Mouse (Mus musculus): ENCODE measurements at regions not wholly inside any gene's neighbourhood (a gene's known extent, or its start where the extent isn't known, plus 50 kb on each side); places are given as distances from the start of the nearest gene placed in this dataset.

DNA sequence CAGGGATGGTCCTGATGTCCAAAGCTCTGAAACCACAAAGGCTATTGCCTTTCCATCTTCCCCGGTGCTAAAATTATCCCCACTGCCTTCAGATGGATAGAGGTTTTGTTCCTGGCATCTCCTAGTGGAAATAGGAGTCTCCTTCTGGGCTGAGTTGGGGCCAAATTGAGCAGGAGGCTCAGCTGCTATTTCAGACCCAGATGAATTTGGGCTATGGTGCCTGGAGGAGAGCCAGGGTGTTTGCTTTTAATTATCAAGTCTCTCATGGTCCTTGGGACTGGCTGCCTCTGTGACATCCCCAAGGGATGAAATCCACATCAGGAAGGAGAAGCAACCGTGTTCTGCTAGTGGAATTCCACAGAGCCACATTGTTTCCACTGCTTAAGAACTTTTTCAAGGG is 207.3 kb downstream of the Ifng start:
- no peak for TF ChIP-seq POLR2A (IDR thresholded peaks at IDR 0.05; ENCODE audit: low read depth, low read length)
- TF ChIP-seq CTCF (IDR thresholded peaks at IDR 0.05; ENCODE audit: extremely low read depth, insufficient read depth, insufficient read length, insufficient replicate concordance) = no peak
- Histone ChIP-seq H3K4me3 (ENCODE audit: extremely low read depth, insufficient read depth, insufficient read length) (no peak overlapping the region), H3K36me3 (ENCODE audit: control insufficient read depth, insufficient read depth, low read length) (no peaks in the 10 kb centered on the region), H3K27ac (ENCODE audit: insufficient read depth, low read length) (no peak overlapping the region), H3K4me1 (ENCODE audit: control insufficient read depth, insufficient read depth, insufficient read length) (no peaks in the 10 kb centered on the region), H3K27me3 (ENCODE audit: control insufficient read depth, insufficient read depth, low read length) (no peaks in the 10 kb centered on the region)
- no peak for DNase-seq (ENCODE audit: low read depth in 1 of 2, low spot score in 2 of 2)
- 83% methylated on average over 2 of the region's 2 CpGs for WGBS

DNA sequence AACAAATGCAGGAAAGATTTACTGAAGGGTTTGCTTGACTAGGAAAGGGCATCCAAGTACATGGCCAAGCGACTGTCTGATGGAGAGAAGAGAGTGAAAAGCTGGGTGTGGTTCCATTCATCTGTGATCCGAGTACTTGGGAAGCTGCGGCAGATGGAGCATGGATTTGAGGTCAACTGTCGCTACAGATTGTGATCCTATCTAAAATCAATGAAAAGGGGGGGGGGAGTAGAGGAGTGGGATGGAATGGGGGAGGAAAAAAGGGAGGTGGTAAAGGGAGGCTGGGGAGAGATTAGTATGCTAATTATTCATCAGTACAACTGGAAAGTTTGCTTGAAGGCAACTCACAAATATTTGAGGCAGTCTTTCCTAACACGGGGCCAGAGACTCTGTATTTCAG is 213.4 kb downstream of the Dyrk2 start:
- no peak overlapping the region for H3K4me3 ChIP-seq (ENCODE audit: extremely low read depth, insufficient read depth, insufficient read length)
- peaks cover 5% of the 10 kb centered on the region; the same call in 1 of the 2 replicates for H3K4me1 ChIP-seq (ENCODE audit: control insufficient read depth, insufficient read depth, insufficient read length)
- WGBS = 90% methylated on average over 5 of the region's 5 CpGs
- no peak for DNase-seq (ENCODE audit: low read depth in 1 of 2, low spot score in 2 of 2)
- H3K27me3 ChIP-seq (ENCODE audit: control insufficient read depth, insufficient read depth, low read length) = no peaks in the 10 kb centered on the region
- no peak overlapping the region for H3K27ac ChIP-seq (ENCODE audit: insufficient read depth, low read length)
- H3K36me3 ChIP-seq (ENCODE audit: control insufficient read depth, insufficient read depth, low read length) = no peaks in the 10 kb centered on the region
- TF ChIP-seq POLR2A (IDR thresholded peaks at IDR 0.05; ENCODE audit: low read depth, low read length) (no peak), CTCF (IDR thresholded peaks at IDR 0.05; ENCODE audit: extremely low read depth, insufficient read depth, insufficient read length, insufficient replicate concordance) (no peak)

DNA sequence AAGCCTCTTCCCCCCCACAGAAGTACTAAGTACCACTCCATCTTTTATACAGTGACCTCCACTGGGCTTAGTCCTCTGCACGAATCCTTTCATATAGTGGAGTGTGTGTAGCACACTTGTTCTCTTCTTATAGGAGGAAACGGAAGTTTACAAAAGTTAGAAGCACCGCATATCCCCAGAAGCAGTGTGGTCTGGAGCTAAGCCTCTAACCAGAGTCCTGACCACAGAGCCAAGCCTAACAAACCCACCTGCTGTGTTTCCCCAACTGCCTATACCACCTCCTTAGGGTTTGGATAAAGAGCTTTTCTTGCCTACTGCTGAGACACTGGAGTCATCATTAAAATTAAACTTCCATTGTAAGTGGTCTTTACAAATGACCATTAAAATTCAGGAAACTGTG is 204.0 kb downstream of the Dyrk2 start:
- Histone ChIP-seq H3K36me3 (ENCODE audit: control insufficient read depth, insufficient read depth, low read length) (no peaks in the 10 kb centered on the region), H3K4me1 (ENCODE audit: control insufficient read depth, insufficient read depth, insufficient read length) (peaks cover 4% of the 10 kb centered on the region; the same call in 1 of the 2 replicates), H3K4me3 (ENCODE audit: extremely low read depth, insufficient read depth, insufficient read length) (no peak overlapping the region), H3K27me3 (ENCODE audit: control insufficient read depth, insufficient read depth, low read length) (no peaks in the 10 kb centered on the region), H3K27ac (ENCODE audit: insufficient read depth, low read length) (no peak overlapping the region)
- TF ChIP-seq CTCF (IDR thresholded peaks at IDR 0.05; ENCODE audit: extremely low read depth, insufficient read depth, insufficient read length, insufficient replicate concordance) (no peak), POLR2A (IDR thresholded peaks at IDR 0.05; ENCODE audit: low read depth, low read length) (no peak)
- 11% methylated on average over 3 of the region's 3 CpGs for WGBS
- DNase-seq (ENCODE audit: low read depth in 1 of 2, low spot score in 2 of 2) = no peak

DNA sequence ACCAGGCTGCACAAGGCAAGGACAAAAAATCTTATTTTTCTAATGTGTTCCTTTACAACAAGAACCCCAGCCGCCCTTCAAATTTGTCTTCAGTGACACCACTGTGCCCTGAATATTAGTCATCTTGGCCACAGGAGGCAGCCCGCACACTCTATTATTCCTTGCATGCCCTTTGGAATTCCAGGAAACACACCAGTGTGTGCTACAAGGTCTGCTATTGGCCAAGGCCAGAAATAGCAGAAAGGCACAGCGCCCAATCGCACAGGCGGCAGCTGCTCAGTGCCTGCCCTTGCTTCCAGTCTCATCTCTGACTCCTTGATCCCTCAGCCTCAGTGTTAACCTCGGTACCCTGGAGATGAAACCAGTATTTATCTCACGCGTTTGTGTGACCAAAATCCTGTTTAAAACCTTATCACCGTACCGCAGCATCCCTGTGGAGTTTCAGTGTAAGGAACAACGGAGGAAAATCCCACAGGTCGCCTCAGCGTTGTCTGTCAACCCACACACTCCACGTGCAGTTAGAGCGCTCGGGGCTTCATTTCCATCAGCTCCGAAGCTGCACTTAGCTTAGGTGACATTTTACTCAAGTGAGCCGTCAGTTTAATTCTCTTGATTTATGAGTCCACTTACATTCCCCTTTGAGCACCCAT is 194.1 kb downstream of the Dyrk2 start:
- Histone ChIP-seq H3K4me1 (ENCODE audit: control insufficient read depth, insufficient read depth, insufficient read length) (no peaks in the 10 kb centered on the region), H3K4me3 (ENCODE audit: extremely low read depth, insufficient read depth, insufficient read length) (no peak overlapping the region), H3K27me3 (ENCODE audit: control insufficient read depth, insufficient read depth, low read length) (no peaks in the 10 kb centered on the region), H3K27ac (ENCODE audit: insufficient read depth, low read length) (no peak overlapping the region), H3K36me3 (ENCODE audit: control insufficient read depth, insufficient read depth, low read length) (no peaks in the 10 kb centered on the region)
- TF ChIP-seq POLR2A (IDR thresholded peaks at IDR 0.05; ENCODE audit: low read depth, low read length) = no peak
- no peak for TF ChIP-seq CTCF (IDR thresholded peaks at IDR 0.05; ENCODE audit: extremely low read depth, insufficient read depth, insufficient read length, insufficient replicate concordance)
- 73% methylated on average over 18 of the region's 18 CpGs for WGBS
- no peak for DNase-seq (ENCODE audit: low read depth in 1 of 2, low spot score in 2 of 2)

DNA sequence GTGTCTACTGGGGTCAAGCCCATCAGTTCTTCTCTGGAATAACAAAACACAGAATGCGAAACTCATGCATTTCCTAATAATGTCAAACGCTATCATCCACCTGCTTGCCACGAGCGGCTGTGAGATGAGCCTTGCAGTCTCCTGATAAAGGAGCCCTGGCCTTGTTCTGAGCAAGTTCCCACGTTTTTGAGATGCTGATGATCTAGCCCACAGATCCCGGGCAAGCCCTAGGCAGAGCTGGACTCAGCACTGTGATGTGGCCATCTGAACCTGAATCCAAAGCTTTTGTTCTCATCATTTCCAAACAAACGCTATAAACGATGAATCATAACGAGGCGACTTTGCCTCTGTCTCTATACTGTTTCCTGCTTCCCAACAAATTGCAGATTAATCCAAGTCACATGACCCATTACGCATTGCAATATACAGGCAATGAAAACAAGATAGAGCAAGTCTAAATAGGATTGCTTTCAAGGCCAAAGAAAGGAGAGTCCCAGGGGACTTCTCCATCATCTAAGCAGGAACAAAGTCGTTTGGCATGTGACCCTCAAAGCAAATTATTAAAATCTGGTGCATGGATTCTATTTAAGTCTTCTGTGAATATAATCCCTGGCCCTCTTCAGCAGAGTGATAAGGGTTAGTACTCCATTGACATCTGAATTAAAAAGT is 191.1 kb downstream of the Dyrk2 start:
- H3K36me3 ChIP-seq (ENCODE audit: control insufficient read depth, insufficient read depth, low read length) = no peaks in the 10 kb centered on the region
- no peak for DNase-seq (ENCODE audit: low read depth in 1 of 2, low spot score in 2 of 2)
- 79% methylated on average over 12 of the region's 12 CpGs for WGBS
- no peaks in the 10 kb centered on the region for H3K4me1 ChIP-seq (ENCODE audit: control insufficient read depth, insufficient read depth, insufficient read length)
- no peaks in the 10 kb centered on the region for H3K27me3 ChIP-seq (ENCODE audit: control insufficient read depth, insufficient read depth, low read length)
- TF ChIP-seq POLR2A (IDR thresholded peaks at IDR 0.05; ENCODE audit: low read depth, low read length) (no peak), CTCF (IDR thresholded peaks at IDR 0.05; ENCODE audit: extremely low read depth, insufficient read depth, insufficient read length, insufficient replicate concordance) (no peak)
- H3K27ac ChIP-seq (ENCODE audit: insufficient read depth, low read length) = no peak overlapping the region
- no peak overlapping the region for H3K4me3 ChIP-seq (ENCODE audit: extremely low read depth, insufficient read depth, insufficient read length)

DNA sequence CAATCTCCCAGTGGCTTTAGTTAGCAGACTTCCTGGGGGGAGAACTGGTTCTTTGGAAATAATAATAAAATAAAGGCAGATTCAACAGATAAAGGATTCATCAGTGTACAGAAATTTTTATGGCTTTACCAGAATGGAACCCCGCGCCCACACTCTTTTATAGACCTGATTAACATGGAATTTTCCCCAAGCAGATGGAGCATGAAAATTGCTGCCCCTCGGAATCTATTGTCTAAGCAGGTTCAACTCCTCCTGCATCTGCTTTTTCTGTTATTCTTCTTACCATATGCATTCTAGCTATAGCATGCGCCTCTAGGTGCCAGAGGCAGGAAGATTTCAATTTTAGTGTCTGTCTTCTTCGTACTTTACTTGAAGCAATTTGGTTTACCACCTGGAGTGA is 190.5 kb downstream of the Dyrk2 start:
- no peak for DNase-seq (ENCODE audit: low read depth in 1 of 2, low spot score in 2 of 2)
- Histone ChIP-seq H3K4me3 (ENCODE audit: extremely low read depth, insufficient read depth, insufficient read length) (no peak overlapping the region), H3K27ac (ENCODE audit: insufficient read depth, low read length) (no peak overlapping the region), H3K4me1 (ENCODE audit: control insufficient read depth, insufficient read depth, insufficient read length) (no peaks in the 10 kb centered on the region), H3K36me3 (ENCODE audit: control insufficient read depth, insufficient read depth, low read length) (no peaks in the 10 kb centered on the region), H3K27me3 (ENCODE audit: control insufficient read depth, insufficient read depth, low read length) (no peaks in the 10 kb centered on the region)
- no peak for TF ChIP-seq CTCF (IDR thresholded peaks at IDR 0.05; ENCODE audit: extremely low read depth, insufficient read depth, insufficient read length, insufficient replicate concordance)
- no peak for TF ChIP-seq POLR2A (IDR thresholded peaks at IDR 0.05; ENCODE audit: low read depth, low read length)
- WGBS = 94% methylated on average over 5 of the region's 5 CpGs

DNA sequence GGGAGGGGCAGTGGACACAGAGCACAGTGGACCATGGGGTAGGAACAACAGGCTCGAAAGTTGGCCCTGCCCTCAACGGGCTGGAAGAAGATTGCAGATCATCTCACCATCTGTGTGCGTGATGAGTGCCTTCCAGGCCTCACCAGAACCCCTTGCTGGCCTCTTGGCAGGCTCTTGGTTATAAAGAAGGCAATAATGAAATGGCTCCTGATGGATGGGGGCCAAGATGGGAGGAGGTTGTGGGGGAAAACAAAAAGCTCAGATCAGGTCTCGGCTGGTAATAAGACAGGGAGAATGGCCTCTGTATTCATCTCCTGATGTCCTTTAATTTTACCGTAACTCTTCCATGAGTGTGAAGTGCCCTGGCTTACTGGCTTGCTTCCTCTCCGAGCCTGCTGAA is 189.1 kb downstream of the Dyrk2 start:
- 93% methylated on average over 6 of the region's 6 CpGs for WGBS
- no peaks in the 10 kb centered on the region for H3K4me1 ChIP-seq (ENCODE audit: control insufficient read depth, insufficient read depth, insufficient read length)
- no peaks in the 10 kb centered on the region for H3K27me3 ChIP-seq (ENCODE audit: control insufficient read depth, insufficient read depth, low read length)
- no peak overlapping the region for H3K4me3 ChIP-seq (ENCODE audit: extremely low read depth, insufficient read depth, insufficient read length)
- H3K27ac ChIP-seq (ENCODE audit: insufficient read depth, low read length) = no peak overlapping the region
- TF ChIP-seq CTCF (IDR thresholded peaks at IDR 0.05; ENCODE audit: extremely low read depth, insufficient read depth, insufficient read length, insufficient replicate concordance) (no peak), POLR2A (IDR thresholded peaks at IDR 0.05; ENCODE audit: low read depth, low read length) (no peak)
- DNase-seq (ENCODE audit: low read depth in 1 of 2, low spot score in 2 of 2) = no peak
- H3K36me3 ChIP-seq (ENCODE audit: control insufficient read depth, insufficient read depth, low read length) = no peaks in the 10 kb centered on the region
